Mouse (Mus musculus) stomach, embryonic 14.5 days (tissue): ENCODE results near the gene Rps12-ps3. TPM values are rescaled to one million over a fixed set of nuclear protein-coding genes. Genes with fewer than 3 reads are reported as not detected.

Experiments
- ATAC-seq: fragments of 200-750 bp; cut with Nextera tagmentation; 2 replicates; pipeline ENCODE4 v1.8.0; 2017; ENCODE audit warnings: low read depth, moderate TSS enrichment; ENCODE audit not compliant: insufficient number of reproducible peaks, insufficient read depth, low FRiP score
- H3K27ac ChIP-seq: fragments of 300-500 bp; sonication (generic); 2 replicates; pipeline ENCODE4 v1.5.1; 2014; ENCODE audit warnings: mild to moderate bottlenecking, low read length, moderate library complexity, mixed read lengths
- H3K27me3 ChIP-seq: fragments of 300-500 bp; sonication (generic); 2 replicates; pipeline ENCODE4 v1.6.1; 2014; ENCODE audit warnings: low read length, control low read depth, mixed read lengths; ENCODE audit not compliant: control insufficient read depth, insufficient read depth
- H3K36me3 ChIP-seq: fragments of 300-500 bp; sonication (generic); 2 replicates; pipeline ENCODE4 v1.6.1; 2014; ENCODE audit warnings: mild to moderate bottlenecking, control low read depth, low read length, moderate library complexity, mixed read lengths; ENCODE audit not compliant: control insufficient read depth, insufficient read depth
- H3K4me1 ChIP-seq: fragments of 300-500 bp; sonication (generic); 2 replicates; pipeline ENCODE4 v1.6.1; 2014; ENCODE audit warnings: low read length, control low read depth, mixed read lengths; ENCODE audit not compliant: control insufficient read depth, insufficient read depth
- H3K4me2 ChIP-seq: fragments of 300-500 bp; sonication (generic); replicated peaks from 2 replicates; pipeline ENCODE4 v1.6.1; 2014; ENCODE audit warnings: low read depth, low read length, control low read depth
- H3K4me3 ChIP-seq: fragments of 300-500 bp; sonication (generic); 2 replicates; pipeline ENCODE4 v1.5.1; 2014; ENCODE audit warnings: low read depth, low read length, control low read depth
- H3K9ac ChIP-seq: fragments of 300-500 bp; sonication (generic); replicated peaks from 2 replicates; pipeline ENCODE4 v1.6.1; 2014; ENCODE audit warnings: low read depth, mild to moderate bottlenecking, control low read depth, low read length, moderate library complexity, mixed read lengths
- H3K9me3 ChIP-seq: fragments of 300-500 bp; sonication (generic); 2 replicates; pipeline ENCODE4 v1.6.1; 2016; ENCODE audit warnings: low read depth, low read length, control low read depth; ENCODE audit not compliant: control insufficient read depth
- WGBS: fragments of 180-500 bp; shearing (Covaris S2); extraction: QIAGEN DNeasy Blood & Tissue Kit; methylation state at CpG from one replicate; pipeline ENCODE4 v1.1.7; 2014; 5-methylcytosine and 5-hydroxymethylcytosine counted together
- polyA plus RNA-seq: library from polyadenylated mRNA; unstranded; fragments of >200 nt; fragmentation: Nextera tagmentation; extraction: Ambion mirVana; gene quantifications from 2 replicates; pipeline ENCODE4 v1.2.1, GENCODE M21; 2014

Rps12-ps3 gene
- polyA plus RNA-seq, 1 experiment from 2014 or later = 53.3 TPM

GRCm38 (mm10) chr19:59345658-59346283 lies 23.7 kb downstream of the Rps12-ps3 start, which contains the start of gene Pdzd8:
TSS of gene Pdzd8 (minus strand) at chr19:59345780.
- H3K9ac ChIP-seq = peak within 1 kb of the TSS; percentile 88
- H3K4me3 ChIP-seq = peak within 1 kb of the TSS; percentile 94
- H3K4me1 ChIP-seq = peaks cover 26% of the 10 kb centered on the region; the same call in 1 of the 2 replicates
- peak within 1 kb of the TSS; percentile 99 for H3K4me2 ChIP-seq
- no peaks in the 10 kb centered on the region for H3K36me3 ChIP-seq
- H3K27ac ChIP-seq = peak within 1 kb of the TSS; percentile 93
- no peaks in the 10 kb centered on the region for H3K27me3 ChIP-seq
- WGBS = under 1% methylated on average over 84 of the region's 91 CpGs
- H3K9me3 ChIP-seq = no peaks in the 10 kb centered on the region
- ATAC-seq = peak; percentile 95

- Histone ChIP-seq H3K4me3 (peak overlapping the region; percentile 94), H3K9me3 (no peaks in the 10 kb centered on the region), H3K4me2 (peak overlapping the region; percentile 69), H3K27ac (peak overlapping the region; percentile 93), H3K36me3 (no peaks in the 10 kb centered on the region), H3K27me3 (no peaks in the 10 kb centered on the region), H3K9ac (peak overlapping the region; percentile 88), H3K4me1 (peaks cover 26% of the 10 kb centered on the region; the same call in 1 of the 2 replicates)
- WGBS = 4% methylated on average over 11 of the region's 11 CpGs
- ATAC-seq = no peak
These were observed 24.2 kb downstream of the Rps12-ps3 start for GRCm38 (mm10) chr19:59346325-59346724.

GRCm38 (mm10) chr19:59349329-59349960 lies 27.4 kb downstream of the Rps12-ps3 start:
- Histone ChIP-seq H3K36me3 (no peaks in the 10 kb centered on the region), H3K4me3 (no peak overlapping the region), H3K4me2 (no peak overlapping the region), H3K4me1 (peaks cover 4% of the 10 kb centered on the region; the same call in 1 of the 2 replicates), H3K27ac (no peak overlapping the region), H3K9me3 (no peaks in the 10 kb centered on the region), H3K9ac (no peak overlapping the region), H3K27me3 (no peaks in the 10 kb centered on the region)
- no peak for ATAC-seq
- WGBS = 86% methylated on average over 6 of the region's 6 CpGs

- no peak overlapping the region for H3K27ac ChIP-seq
- WGBS = 82% methylated on average over 7 of the region's 7 CpGs
- H3K4me3 ChIP-seq = no peak overlapping the region
- H3K4me1 ChIP-seq = peaks cover 3% of the 10 kb centered on the region; the same call in 1 of the 2 replicates
- no peak overlapping the region for H3K4me2 ChIP-seq
- H3K36me3 ChIP-seq = no peaks in the 10 kb centered on the region
- H3K9ac ChIP-seq = no peak overlapping the region
- no peaks in the 10 kb centered on the region for H3K27me3 ChIP-seq
- ATAC-seq = no peak
- H3K9me3 ChIP-seq = no peaks in the 10 kb centered on the region
These were observed 28.3 kb downstream of the Rps12-ps3 start for GRCm38 (mm10) chr19:59350273-59350903.

GRCm38 (mm10) chr19:59351151-59351889 lies 29.2 kb downstream of the Rps12-ps3 start:
- Histone ChIP-seq H3K9me3 (no peaks in the 10 kb centered on the region), H3K9ac (no peak overlapping the region), H3K27me3 (no peaks in the 10 kb centered on the region), H3K27ac (no peak overlapping the region; the same call in 1 of the 2 replicates), H3K4me3 (no peak overlapping the region), H3K4me1 (peaks cover 3% of the 10 kb centered on the region; the same call in 1 of the 2 replicates), H3K4me2 (0 out of 2 replicates have a peak overlapping the region, but pooled peaks have one; percentile 5), H3K36me3 (no peaks in the 10 kb centered on the region)
- ATAC-seq = no peak
- 40% methylated on average over 15 of the region's 15 CpGs for WGBS

- 67% methylated on average over 3 of the region's 3 CpGs for WGBS
- no peak overlapping the region for H3K9ac ChIP-seq
- no peak overlapping the region for H3K4me2 ChIP-seq
- H3K4me3 ChIP-seq = no peak overlapping the region
- H3K27me3 ChIP-seq = no peaks in the 10 kb centered on the region
- H3K27ac ChIP-seq = no peak overlapping the region
- no peaks in the 10 kb centered on the region for H3K4me1 ChIP-seq
- ATAC-seq = no peak
- H3K36me3 ChIP-seq = no peaks in the 10 kb centered on the region
- H3K9me3 ChIP-seq = no peaks in the 10 kb centered on the region
These were observed 30.7 kb downstream of the Rps12-ps3 start for GRCm38 (mm10) chr19:59352760-59353159.

- no peak for ATAC-seq
- H3K27me3 ChIP-seq = no peaks in the 10 kb centered on the region
- H3K4me3 ChIP-seq = no peak overlapping the region
- H3K27ac ChIP-seq = no peak overlapping the region
- H3K9me3 ChIP-seq = no peaks in the 10 kb centered on the region
- H3K4me1 ChIP-seq = no peaks in the 10 kb centered on the region
- no peaks in the 10 kb centered on the region for H3K36me3 ChIP-seq
- H3K4me2 ChIP-seq = no peak overlapping the region
- H3K9ac ChIP-seq = no peak overlapping the region
- WGBS = 47% methylated on average over 2 of the region's 2 CpGs
These were observed 32.8 kb downstream of the Rps12-ps3 start for GRCm38 (mm10) chr19:59354906-59355305.

- H3K4me2 ChIP-seq = no peak overlapping the region
- no peak overlapping the region for H3K4me3 ChIP-seq
- H3K27me3 ChIP-seq = no peaks in the 10 kb centered on the region
- no peaks in the 10 kb centered on the region for H3K9me3 ChIP-seq
- no peaks in the 10 kb centered on the region for H3K4me1 ChIP-seq
- H3K27ac ChIP-seq = no peak overlapping the region
- no peaks in the 10 kb centered on the region for H3K36me3 ChIP-seq
- WGBS = 77% methylated on average over 3 of the region's 3 CpGs
- ATAC-seq = no peak
- H3K9ac ChIP-seq = no peak overlapping the region
These were observed 34.3 kb downstream of the Rps12-ps3 start for GRCm38 (mm10) chr19:59356388-59356787.
